Mouse (Mus musculus): Measurements from ENCODE around the gene Gm10670. TPM values are rescaled to one million over a fixed set of nuclear protein-coding genes. Genes with fewer than 3 reads are reported as not detected.

Gene Gm10670
- polyA plus RNA-seq (2014; fragmentation: Illumina TruSeq; extraction: RNeasy Lipid Tissue Mini Kit (QIAGEN cat#74804); ENCODE audit: low read depth, low replicate concordance) = not detected

GRCm38 (mm10) chr7:20474825-20475224 lies at the start of gene Gm10670:
Gene Gm10670, minus strand, starts transcription at chr7:20474925.

DNA sequence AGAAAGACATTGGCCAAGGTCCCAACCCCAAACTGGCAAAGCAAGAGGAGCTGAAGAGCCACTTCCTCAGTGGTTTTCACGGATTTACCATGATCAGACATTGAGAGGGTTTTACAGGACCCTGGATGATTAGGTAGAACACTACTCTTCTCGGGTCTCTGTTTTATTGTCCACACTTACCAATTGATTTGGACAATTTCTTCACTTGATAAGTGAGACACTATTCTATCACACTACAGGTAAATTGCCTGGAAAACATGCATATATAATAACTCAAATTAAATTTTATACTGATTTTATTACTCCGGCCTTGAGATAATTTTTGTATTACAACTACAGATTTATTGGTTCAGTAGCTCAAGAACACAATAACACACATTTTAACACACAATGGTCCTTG lies 35.7 kb upstream of the Gm10670 start, which contains the start of gene Vmn1r103:
Gene Vmn1r103 (minus strand): TSS at position 101 of the 400 bp plus-strand sequence.

GRCm38 (mm10) chr7:20442493-20442892 lies 32.2 kb downstream of the Gm10670 start, which contains the start of gene Vmn1r101:
Gene Vmn1r101, minus strand, starts transcription at chr7:20442593.

Other genes with a start within 250 kb of the Gm10670 start
- gene Gm4498, start 241.1 kb downstream of the Gm10670 start, polyA plus RNA-seq (2014; fragmentation: Illumina TruSeq; extraction: RNeasy Lipid Tissue Mini Kit (QIAGEN cat#74804); ENCODE audit: low read depth, low replicate concordance) = not detected
- gene Gm5890, start 212.1 kb downstream of the Gm10670 start, polyA plus RNA-seq (2014; fragmentation: Illumina TruSeq; extraction: RNeasy Lipid Tissue Mini Kit (QIAGEN cat#74804); ENCODE audit: low read depth, low replicate concordance) = not detected
- gene Gm4133, start 140.9 kb downstream of the Gm10670 start, polyA plus RNA-seq (2014; fragmentation: Illumina TruSeq; extraction: RNeasy Lipid Tissue Mini Kit (QIAGEN cat#74804); ENCODE audit: low read depth, low replicate concordance) = not detected
- not detected for gene Gm5728, start 99.5 kb downstream of the Gm10670 start, polyA plus RNA-seq (2014; fragmentation: Illumina TruSeq; extraction: RNeasy Lipid Tissue Mini Kit (QIAGEN cat#74804); ENCODE audit: low read depth, low replicate concordance)
- not detected for gene Vmn1r100, start 57.0 kb downstream of the Gm10670 start, polyA plus RNA-seq (2014; fragmentation: Illumina TruSeq; extraction: RNeasy Lipid Tissue Mini Kit (QIAGEN cat#74804); ENCODE audit: low read depth, low replicate concordance)
- not detected for gene Vmn1r101, start 32.3 kb downstream of the Gm10670 start, polyA plus RNA-seq (2014; fragmentation: Illumina TruSeq; extraction: RNeasy Lipid Tissue Mini Kit (QIAGEN cat#74804); ENCODE audit: low read depth, low replicate concordance)
- gene Vmn1r103, start 35.6 kb upstream of the Gm10670 start, polyA plus RNA-seq (2014; fragmentation: Illumina TruSeq; extraction: RNeasy Lipid Tissue Mini Kit (QIAGEN cat#74804); ENCODE audit: low read depth, low replicate concordance) = not detected
- gene Vmn1r104, start 58.9 kb upstream of the Gm10670 start, polyA plus RNA-seq (2014; fragmentation: Illumina TruSeq; extraction: RNeasy Lipid Tissue Mini Kit (QIAGEN cat#74804); ENCODE audit: low read depth, low replicate concordance) = not detected
- not detected for gene Gm5726, start 70.8 kb upstream of the Gm10670 start, polyA plus RNA-seq (2014; fragmentation: Illumina TruSeq; extraction: RNeasy Lipid Tissue Mini Kit (QIAGEN cat#74804); ENCODE audit: low read depth, low replicate concordance)
- not detected for gene Gm4141, start 101.3 kb upstream of the Gm10670 start, polyA plus RNA-seq (2014; fragmentation: Illumina TruSeq; extraction: RNeasy Lipid Tissue Mini Kit (QIAGEN cat#74804); ENCODE audit: low read depth, low replicate concordance)
- gene Gm4513, start 124.1 kb upstream of the Gm10670 start, polyA plus RNA-seq (2014; fragmentation: Illumina TruSeq; extraction: RNeasy Lipid Tissue Mini Kit (QIAGEN cat#74804); ENCODE audit: low read depth, low replicate concordance) = not detected
- gene Vmn1r107, start 194.0 kb upstream of the Gm10670 start, polyA plus RNA-seq (2014; fragmentation: Illumina TruSeq; extraction: RNeasy Lipid Tissue Mini Kit (QIAGEN cat#74804); ENCODE audit: low read depth, low replicate concordance) = not detected
- not detected for gene Vmn1r111, start 228.3 kb upstream of the Gm10670 start, polyA plus RNA-seq (2014; fragmentation: Illumina TruSeq; extraction: RNeasy Lipid Tissue Mini Kit (QIAGEN cat#74804); ENCODE audit: low read depth, low replicate concordance)

Measured in heart, adult 10 weeks (tissue).